Mouse (Mus musculus): Measurements from ENCODE around the gene Dazl. TPM values are rescaled to one million over a fixed set of nuclear protein-coding genes. Genes with fewer than 3 reads are reported as not detected.
"Not testable (repeated sequence)": the region's sequence is repeated elsewhere in the genome, so short reads cannot be mapped to it uniquely, and the experiment has no call there.

The Dazl gene
- polyA plus RNA-seq, 1 experiment from 2014 or later = 0.55 TPM

DNA sequence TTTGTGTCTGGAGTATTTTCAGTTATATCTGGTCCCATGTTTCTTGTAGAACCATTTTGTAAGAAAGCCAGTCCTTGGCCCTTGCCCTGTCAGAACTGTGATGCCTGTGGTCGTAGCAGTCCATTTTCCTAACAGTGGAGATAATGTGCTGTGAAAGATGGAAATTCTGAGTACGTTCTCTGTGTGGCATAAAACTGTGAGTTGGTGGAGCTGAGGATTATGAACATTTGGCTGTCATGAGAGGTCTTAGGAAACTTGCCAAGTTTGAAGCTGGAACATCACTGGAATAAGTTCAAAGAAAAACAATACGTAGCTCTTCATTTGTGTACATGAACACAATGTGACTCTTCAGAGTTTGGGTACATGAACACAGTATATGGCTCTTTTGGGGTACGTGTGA lies 31.8 kb downstream of the Dazl start:
- not testable (repeated sequence) for H3K36me3 ChIP-seq; H3K4me3 ChIP-seq; H3K4me1 ChIP-seq; H3K4me2 ChIP-seq (replicated peaks); ATAC-seq (ENCODE audit: insufficient number of reproducible peaks, insufficient read depth, low FRiP score, low TSS enrichment); H3K9me3 ChIP-seq; H3K9ac ChIP-seq; H3K27me3 ChIP-seq; H3K27ac ChIP-seq
- WGBS = 86% methylated on average over 4 of the region's 4 CpGs

DNA sequence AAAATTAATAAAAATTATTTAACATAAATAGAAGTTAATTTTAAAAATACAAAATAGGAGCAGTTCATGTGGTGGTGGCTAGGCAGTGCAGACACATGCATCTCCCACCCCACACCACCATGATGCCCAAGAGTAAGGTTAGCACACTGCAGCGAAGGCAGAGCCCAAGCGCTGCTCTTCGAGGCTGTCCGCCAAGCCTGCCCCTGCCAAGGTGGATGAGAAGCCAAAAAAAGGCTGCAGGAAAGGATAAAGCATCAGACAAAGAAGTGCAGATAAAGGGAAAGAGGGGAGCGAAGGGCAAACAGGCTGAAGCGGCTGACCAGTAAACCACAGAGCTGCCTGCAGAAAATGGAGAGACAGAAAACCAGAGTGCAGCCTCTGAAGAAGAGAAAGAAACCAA lies 32.6 kb downstream of the Dazl start:
- Histone ChIP-seq H3K9me3 (0 out of 2 replicates have a peak, but pooled peaks cover 3% of the 10 kb centered on the region), H3K4me1 (no peaks in the 10 kb centered on the region), H3K27ac (no peak overlapping the region), H3K36me3 (no peaks in the 10 kb centered on the region), H3K9ac (no peak overlapping the region), H3K4me3 (no peak overlapping the region), H3K4me2 (replicated peaks) (no peak overlapping the region), H3K27me3 (no peaks in the 10 kb centered on the region)
- WGBS = 92% methylated on average over 6 of the region's 6 CpGs
- no peak for ATAC-seq (ENCODE audit: insufficient number of reproducible peaks, insufficient read depth, low FRiP score, low TSS enrichment)

DNA sequence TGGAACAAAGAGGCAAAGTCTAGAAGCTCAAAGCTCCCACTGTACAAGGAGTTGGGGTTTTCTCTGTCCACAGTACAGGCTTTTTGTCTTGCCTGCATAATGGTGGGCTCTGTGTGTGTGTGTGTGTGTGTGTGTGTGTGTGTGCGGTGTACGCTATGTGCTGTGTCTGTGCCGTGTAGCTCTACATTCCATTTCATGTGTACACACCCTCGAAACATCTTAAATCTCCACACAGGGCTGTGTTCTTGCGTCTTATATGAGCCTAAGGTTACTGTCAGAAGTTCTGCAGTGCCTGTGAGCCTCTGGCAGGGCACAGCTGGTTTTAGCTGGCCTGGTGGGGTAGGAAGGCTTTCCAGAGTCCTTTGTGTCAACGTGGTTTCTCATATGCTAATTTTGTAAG lies 46.8 kb downstream of the Dazl start:
- Histone ChIP-seq H3K4me1 (no peaks in the 10 kb centered on the region), H3K4me2 (replicated peaks) (no peak overlapping the region), H3K9me3 (no peaks in the 10 kb centered on the region), H3K4me3 (no peak overlapping the region), H3K9ac (no peak overlapping the region), H3K36me3 (no peaks in the 10 kb centered on the region), H3K27ac (no peak overlapping the region), H3K27me3 (no peaks in the 10 kb centered on the region)
- ATAC-seq (ENCODE audit: insufficient number of reproducible peaks, insufficient read depth, low FRiP score, low TSS enrichment) = no peak
- WGBS = 81% methylated on average over 6 of the region's 6 CpGs

DNA sequence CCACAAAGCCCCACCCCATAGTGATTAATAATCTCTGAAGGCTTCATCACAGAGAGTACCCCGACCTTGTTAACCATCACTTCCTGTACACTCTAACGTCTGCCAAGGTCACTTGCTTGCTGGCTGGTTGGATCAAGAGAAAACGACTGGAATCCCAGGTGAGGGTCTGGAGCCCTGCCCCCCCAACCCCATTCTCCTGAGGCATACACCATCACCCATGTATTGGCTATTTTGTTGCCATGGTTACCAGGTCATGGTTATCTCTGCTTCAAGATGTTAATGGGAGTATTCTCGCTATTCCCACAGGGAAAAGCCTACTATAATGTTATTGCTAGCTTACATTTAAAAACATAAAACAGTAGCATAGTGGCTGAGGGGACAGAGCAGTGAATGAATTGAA lies 48.8 kb downstream of the Dazl start:
- Histone ChIP-seq H3K4me2 (replicated peaks) (no peak overlapping the region), H3K9me3 (no peaks in the 10 kb centered on the region), H3K27me3 (no peaks in the 10 kb centered on the region), H3K4me1 (no peaks in the 10 kb centered on the region), H3K4me3 (no peak overlapping the region), H3K27ac (no peak overlapping the region), H3K36me3 (no peaks in the 10 kb centered on the region), H3K9ac (no peak overlapping the region)
- 68% methylated on average over 4 of the region's 4 CpGs for WGBS
- no peak for ATAC-seq (ENCODE audit: insufficient number of reproducible peaks, insufficient read depth, low FRiP score, low TSS enrichment)

DNA sequence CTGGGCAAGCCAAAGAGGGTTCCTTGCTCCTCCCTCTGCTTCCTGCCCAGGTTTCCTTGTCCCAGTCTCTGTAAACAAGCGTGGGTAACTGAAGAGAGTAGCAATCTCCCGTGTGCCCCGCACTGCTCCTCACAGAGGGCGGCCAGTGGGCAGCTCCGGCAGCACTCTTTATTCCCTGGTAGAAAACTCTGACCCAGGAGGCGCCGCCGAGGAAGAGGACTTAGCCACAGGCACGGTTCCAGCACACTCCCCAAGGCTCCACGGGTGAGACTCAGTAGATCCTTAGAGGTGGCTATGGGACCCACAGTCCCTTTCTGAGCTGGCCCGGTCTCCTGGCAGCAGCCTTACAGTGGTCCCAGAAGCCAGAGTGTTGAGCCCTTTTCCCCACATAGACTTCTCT lies 50.1 kb downstream of the Dazl start:
- no peaks in the 10 kb centered on the region for H3K36me3 ChIP-seq
- H3K9ac ChIP-seq = no peak overlapping the region
- no peaks in the 10 kb centered on the region for H3K4me1 ChIP-seq
- no peaks in the 10 kb centered on the region for H3K9me3 ChIP-seq
- H3K4me2 ChIP-seq (replicated peaks) = no peak overlapping the region
- H3K27me3 ChIP-seq = no peaks in the 10 kb centered on the region
- ATAC-seq (ENCODE audit: insufficient number of reproducible peaks, insufficient read depth, low FRiP score, low TSS enrichment) = no peak
- H3K4me3 ChIP-seq = no peak overlapping the region
- no peak overlapping the region for H3K27ac ChIP-seq
- WGBS = 81% methylated on average over 11 of the region's 11 CpGs

DNA sequence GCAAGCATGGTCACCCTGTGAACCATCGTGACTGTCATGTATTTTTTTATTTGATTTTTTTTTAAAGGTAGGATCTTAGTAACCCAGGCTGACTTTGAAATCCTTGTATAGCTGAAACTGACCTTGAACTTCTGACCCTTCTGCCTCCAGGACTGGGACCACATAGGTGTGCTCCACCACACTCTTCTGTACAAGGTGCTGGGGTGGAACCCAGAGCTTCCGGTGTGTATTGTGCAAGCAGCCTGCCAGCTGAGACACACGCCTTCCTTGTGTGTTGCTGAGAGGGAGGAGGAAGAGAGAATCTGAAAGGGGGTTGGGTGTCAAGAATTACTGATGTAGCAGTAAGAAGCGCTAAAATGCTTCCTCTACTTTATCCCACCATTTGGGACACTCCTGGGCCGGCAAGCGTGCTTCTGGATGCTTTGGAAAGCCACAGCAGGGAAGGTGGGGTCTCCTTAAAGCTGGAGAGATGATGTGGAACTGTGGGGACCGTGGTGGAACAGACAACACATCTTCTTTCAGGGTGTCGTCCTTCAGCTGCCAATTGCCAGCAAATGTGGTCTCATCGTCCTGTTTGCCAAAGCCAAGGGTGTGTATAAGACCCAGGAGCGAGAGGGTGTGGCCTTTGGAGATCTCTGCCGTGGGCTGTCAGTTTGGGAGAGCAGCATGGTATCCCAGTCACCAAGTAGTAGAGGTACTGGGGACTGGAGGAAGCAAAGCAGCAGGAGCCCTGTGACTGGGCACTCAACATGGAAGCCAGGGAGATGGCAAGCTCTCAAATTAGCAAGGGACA lies 55.4 kb downstream of the Dazl start:
- Histone ChIP-seq H3K27ac (no peak overlapping the region), H3K9me3 (no peaks in the 10 kb centered on the region), H3K4me3 (no peak overlapping the region), H3K27me3 (no peaks in the 10 kb centered on the region), H3K36me3 (no peaks in the 10 kb centered on the region), H3K4me1 (no peaks in the 10 kb centered on the region), H3K9ac (no peak overlapping the region), H3K4me2 (replicated peaks) (no peak overlapping the region)
- WGBS = 65% methylated on average over 11 of the region's 11 CpGs
- ATAC-seq (ENCODE audit: insufficient number of reproducible peaks, insufficient read depth, low FRiP score, low TSS enrichment) = no peak

DNA sequence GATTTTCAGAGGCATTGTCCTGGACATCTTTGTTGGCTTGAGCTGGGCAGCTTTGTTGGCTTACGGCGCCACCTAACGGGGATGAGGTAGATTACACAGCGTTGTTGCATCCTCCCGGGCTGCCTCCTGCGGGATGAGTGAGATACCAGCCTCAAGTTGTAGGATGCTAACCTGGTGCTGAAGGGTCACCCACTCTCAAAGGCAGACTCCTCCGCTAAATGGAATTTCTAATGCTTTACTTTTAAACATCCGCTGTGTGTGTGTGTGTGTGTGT lies 56.1 kb downstream of the Dazl start:
- Histone ChIP-seq H3K9ac (no peak overlapping the region), H3K4me2 (replicated peaks) (no peak overlapping the region), H3K4me1 (no peaks in the 10 kb centered on the region), H3K27ac (no peak overlapping the region), H3K4me3 (no peak overlapping the region), H3K9me3 (no peaks in the 10 kb centered on the region), H3K27me3 (no peaks in the 10 kb centered on the region), H3K36me3 (no peaks in the 10 kb centered on the region)
- WGBS = 4% methylated on average over 8 of the region's 8 CpGs
- peak; percentile 80 for ATAC-seq (ENCODE audit: insufficient number of reproducible peaks, insufficient read depth, low FRiP score, low TSS enrichment)

DNA sequence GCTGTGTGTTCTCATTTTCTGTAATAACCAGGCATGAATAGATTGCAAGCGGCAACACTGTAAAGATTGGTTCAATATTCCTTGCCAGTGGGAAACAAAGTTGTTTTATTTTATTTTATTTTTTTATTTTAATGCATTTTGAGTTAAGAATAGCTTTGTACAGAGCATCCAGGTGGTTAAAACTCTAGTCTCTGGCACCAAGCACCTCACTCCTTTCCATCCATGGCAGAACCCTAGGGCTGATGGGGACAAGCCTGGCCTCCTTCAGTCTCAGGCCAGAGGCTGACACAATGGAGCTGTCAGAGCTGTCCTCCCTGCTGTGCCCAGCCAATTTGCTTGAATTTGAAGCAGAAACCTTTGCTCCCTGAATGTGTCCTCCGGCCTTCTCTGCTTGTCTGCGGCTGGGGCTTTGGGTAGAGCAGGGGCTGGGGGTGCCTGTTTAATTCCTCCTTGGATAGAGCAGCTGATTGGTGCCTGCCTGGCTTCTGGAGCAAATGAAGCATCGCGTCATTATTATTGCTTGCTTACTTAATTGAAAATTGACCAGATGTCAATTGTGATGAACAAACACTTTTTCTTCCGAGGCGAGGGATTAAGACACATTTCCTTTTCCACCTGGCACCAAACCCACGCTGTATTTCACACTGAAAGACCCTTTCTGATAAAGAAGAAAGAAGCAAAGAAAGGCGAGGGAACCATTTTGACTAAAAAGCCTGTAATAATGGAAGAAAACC lies 56.6 kb downstream of the Dazl start:
- H3K9me3 ChIP-seq = no peaks in the 10 kb centered on the region
- H3K4me1 ChIP-seq = no peaks in the 10 kb centered on the region
- peak; percentile 73; the same call in 1 of the 2 replicates for ATAC-seq (ENCODE audit: insufficient number of reproducible peaks, insufficient read depth, low FRiP score, low TSS enrichment)
- no peaks in the 10 kb centered on the region for H3K36me3 ChIP-seq
- 42% methylated on average over 9 of the region's 9 CpGs for WGBS
- no peaks in the 10 kb centered on the region for H3K27me3 ChIP-seq
- H3K9ac ChIP-seq = no peak overlapping the region
- no peak overlapping the region for H3K4me3 ChIP-seq
- H3K4me2 ChIP-seq (replicated peaks) = peak overlapping the region; percentile 18
- no peak overlapping the region for H3K27ac ChIP-seq

DNA sequence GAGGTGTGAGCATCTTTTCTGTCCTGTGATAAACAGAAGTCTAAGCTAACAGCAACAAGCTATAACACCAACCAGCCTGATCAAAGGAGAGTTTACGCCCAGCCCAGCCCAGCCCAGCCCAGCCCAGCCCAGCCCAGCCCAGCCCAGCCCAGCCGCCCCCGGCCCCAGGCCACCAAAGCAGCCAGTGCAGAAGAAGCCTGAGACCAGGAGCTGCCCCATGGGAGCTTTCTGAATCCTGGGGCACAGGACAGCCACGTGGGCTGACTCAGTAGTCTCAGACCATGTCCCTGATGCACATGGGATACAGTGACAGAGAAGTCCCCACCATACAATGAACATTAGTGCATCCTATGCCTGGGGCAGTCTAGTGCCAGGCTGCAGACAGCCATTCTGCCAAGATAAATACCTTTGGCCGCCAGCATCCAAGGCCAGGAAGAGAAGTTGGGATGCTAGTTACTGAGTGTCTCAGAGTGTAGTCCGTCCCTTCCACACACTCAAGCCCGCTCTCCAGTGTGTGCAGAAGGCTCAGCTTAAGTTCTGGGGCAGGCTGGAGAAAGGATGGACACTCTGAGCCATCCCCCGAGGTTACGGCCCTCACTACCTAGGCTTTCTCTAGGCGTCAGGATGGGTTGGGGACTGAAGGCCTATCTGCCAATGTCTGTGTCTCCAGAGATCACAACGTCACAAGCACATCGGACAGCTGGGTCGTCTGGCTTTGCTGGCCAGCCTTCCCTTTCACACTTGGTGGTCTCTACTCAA lies 57.3 kb downstream of the Dazl start:
- Histone ChIP-seq H3K27ac (no peak overlapping the region), H3K36me3 (no peaks in the 10 kb centered on the region), H3K9ac (no peak overlapping the region), H3K27me3 (no peaks in the 10 kb centered on the region), H3K9me3 (no peaks in the 10 kb centered on the region), H3K4me2 (replicated peaks) (no peak overlapping the region), H3K4me3 (no peak overlapping the region), H3K4me1 (no peaks in the 10 kb centered on the region)
- ATAC-seq (ENCODE audit: insufficient number of reproducible peaks, insufficient read depth, low FRiP score, low TSS enrichment) = no peak
- WGBS = 49% methylated on average over 13 of the region's 13 CpGs

DNA sequence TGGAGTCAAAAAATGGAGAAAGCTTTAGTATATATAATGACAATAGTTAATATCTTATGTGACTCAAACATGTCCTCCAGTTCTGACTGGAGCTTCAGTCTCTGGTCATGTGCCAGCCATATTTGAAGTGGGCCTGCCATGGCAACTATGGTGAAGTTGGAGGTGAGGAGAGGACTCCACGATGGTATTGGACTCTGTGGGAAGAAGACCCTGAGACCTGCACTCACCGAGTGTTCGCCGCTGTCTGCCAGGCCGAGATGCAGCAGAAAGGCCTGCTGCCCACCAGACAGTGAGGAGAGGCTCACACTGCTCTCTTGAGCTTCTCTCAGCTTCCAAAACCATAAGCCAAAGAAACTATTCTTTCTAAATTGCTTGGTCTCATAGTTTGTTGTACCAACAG lies 59.5 kb downstream of the Dazl start:
- ATAC-seq (ENCODE audit: insufficient number of reproducible peaks, insufficient read depth, low FRiP score, low TSS enrichment) = no peak
- H3K36me3 ChIP-seq = no peaks in the 10 kb centered on the region
- no peak overlapping the region for H3K9ac ChIP-seq
- H3K4me3 ChIP-seq = no peak overlapping the region
- H3K4me2 ChIP-seq (replicated peaks) = no peak overlapping the region
- H3K27ac ChIP-seq = no peak overlapping the region
- WGBS = 88% methylated on average over 5 of the region's 5 CpGs
- no peaks in the 10 kb centered on the region for H3K27me3 ChIP-seq
- no peaks in the 10 kb centered on the region for H3K9me3 ChIP-seq
- no peaks in the 10 kb centered on the region for H3K4me1 ChIP-seq

DNA sequence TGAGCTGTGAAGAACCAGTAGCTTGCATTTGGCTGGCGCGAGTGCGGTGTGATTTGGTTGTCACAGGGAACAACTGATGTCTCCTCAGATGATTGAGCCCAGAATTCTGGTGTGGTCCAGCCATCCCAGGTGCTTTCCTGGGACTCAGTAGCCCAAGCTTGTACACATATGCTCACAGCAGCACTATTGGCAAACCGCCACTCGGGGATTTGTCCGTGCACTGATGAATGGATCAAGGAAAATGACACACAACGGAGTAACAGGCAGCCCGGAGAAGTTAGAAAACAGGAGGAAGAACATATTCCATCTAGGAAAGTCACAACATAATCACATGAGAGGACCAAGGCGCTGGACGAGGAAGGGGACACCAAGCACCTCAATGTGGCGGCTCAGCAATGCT lies 60.6 kb downstream of the Dazl start:
- Histone ChIP-seq H3K9me3 (no peaks in the 10 kb centered on the region), H3K4me1 (no peaks in the 10 kb centered on the region), H3K27ac (no peak overlapping the region), H3K4me2 (replicated peaks) (no peak overlapping the region), H3K27me3 (no peaks in the 10 kb centered on the region), H3K9ac (no peak overlapping the region), H3K4me3 (no peak overlapping the region), H3K36me3 (no peaks in the 10 kb centered on the region)
- 96% methylated on average over 11 of the region's 11 CpGs for WGBS
- ATAC-seq (ENCODE audit: insufficient number of reproducible peaks, insufficient read depth, low FRiP score, low TSS enrichment) = no peak

DNA sequence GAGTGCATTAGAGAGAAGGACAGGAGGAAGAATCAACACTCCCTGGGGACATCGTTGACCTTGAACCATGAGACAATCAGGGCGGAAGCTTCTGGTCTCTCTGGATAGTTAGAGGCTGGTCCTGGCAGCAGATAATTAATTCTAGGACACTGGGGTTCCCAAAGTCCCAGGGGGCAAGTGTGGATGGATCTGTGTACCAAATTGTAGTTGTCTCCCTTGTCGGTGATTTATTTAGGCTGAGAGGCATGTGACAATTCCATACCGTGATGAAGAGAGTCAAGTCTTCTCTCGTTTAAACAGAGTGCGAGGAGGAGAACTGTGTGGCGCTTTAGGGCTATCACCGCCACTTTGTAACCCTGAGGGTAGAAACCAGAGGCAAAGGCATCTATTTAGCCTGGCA lies 62.2 kb downstream of the Dazl start:
- no peak for ATAC-seq (ENCODE audit: insufficient number of reproducible peaks, insufficient read depth, low FRiP score, low TSS enrichment)
- WGBS = 89% methylated on average over 8 of the region's 8 CpGs
- Histone ChIP-seq H3K9ac (no peak overlapping the region), H3K4me1 (no peaks in the 10 kb centered on the region), H3K4me2 (replicated peaks) (no peak overlapping the region), H3K27ac (no peak overlapping the region), H3K4me3 (no peak overlapping the region), H3K27me3 (no peaks in the 10 kb centered on the region), H3K9me3 (no peaks in the 10 kb centered on the region), H3K36me3 (no peaks in the 10 kb centered on the region)

All from embryonic facial prominence, embryonic 12.5 days (tissue).